Mouse (Mus musculus) bone marrow, adult 2 months (tissue): ENCODE results near the gene Gm20517.

ENCODE experiments used
- CTCF ChIP-seq: fragments of 200-500 bp; IDR thresholded peaks from 2 replicates; pipeline ENCODE4 v1.5.1; 2011; ENCODE audit warnings: low read length, control low read depth; ENCODE audit not compliant: control insufficient read depth, insufficient read depth
- POLR2A ChIP-seq: fragments of 200-500 bp; IDR thresholded peaks from 2 replicates; pipeline ENCODE4 v1.6.1; 2011; ENCODE audit warnings: low read depth, mild to moderate bottlenecking, control low read depth, low read length, borderline replicate concordance; ENCODE audit not compliant: control insufficient read depth

DNA sequence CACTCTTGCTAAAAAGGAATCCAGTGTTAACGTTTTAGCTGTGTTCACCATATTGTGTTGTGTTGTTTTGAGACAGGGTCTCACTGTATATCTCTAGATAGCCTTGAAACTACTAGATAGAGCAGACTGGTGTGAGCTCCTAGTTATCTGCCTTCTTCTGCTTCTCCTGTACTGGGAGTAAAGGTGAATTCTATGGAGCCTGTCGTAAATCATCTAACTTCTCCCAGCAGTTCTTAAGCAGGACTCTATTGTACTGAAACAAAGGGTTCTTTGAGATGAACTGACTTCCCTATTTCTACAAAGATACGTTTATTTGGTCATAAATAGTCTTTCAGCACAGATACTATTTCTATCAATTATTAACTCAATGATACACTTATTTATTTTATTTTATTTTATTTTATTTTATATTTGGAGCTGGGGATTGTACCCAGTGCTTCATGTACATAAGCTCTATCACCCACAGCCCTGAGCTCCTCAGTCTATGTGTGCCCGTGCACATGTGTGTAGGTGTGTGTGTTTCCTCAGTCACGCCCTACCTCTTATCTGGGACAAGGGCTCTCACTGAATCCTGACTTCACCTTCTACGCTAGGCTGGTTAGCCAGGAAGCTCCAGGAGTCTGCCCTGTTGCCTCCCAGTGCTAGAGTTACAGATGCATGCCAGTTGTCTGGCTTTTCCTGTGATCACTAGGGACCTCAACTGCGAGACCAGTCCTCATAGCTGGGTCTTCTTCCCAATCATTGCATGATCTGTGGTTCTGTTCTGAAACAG, 22.8 kb downstream of the Gm20517 start:
- TF ChIP-seq POLR2A (no peak), CTCF (no peak)
